Mouse (Mus musculus) Patski (cell line): Measurements from ENCODE around the gene Nrg3. TPM values are rescaled to one million over a fixed set of nuclear protein-coding genes. Genes with fewer than 3 reads are reported as not detected.
"Not testable (repeated sequence)": the region's sequence is repeated elsewhere in the genome, so short reads cannot be mapped to it uniquely, and the experiment has no call there.

Source experiments
- ATAC-seq: fragments of 100-300 bp; one replicate; pipeline ENCODE4 v1.8.0; 2021
- CTCF ChIA-PET: fragments of 350-600 bp; sonication (Branson Sonifier 250); formaldehyde crosslinking; loops from one replicate; lab custom pipeline; 2022; ENCODE audit warnings: inconsistent platforms; lab: Charles Lee
- POLR2A ChIA-PET: fragments of 350-600 bp; sonication (Branson Sonifier 250); formaldehyde crosslinking; loops from one replicate; lab custom pipeline; 2022; ENCODE audit warnings: antibody characterized with exemption, inconsistent platforms; lab: Charles Lee
- DNase-seq: peaks from one replicate; pipeline ENCODE4 v3.0.0-alpha.2; 2011; ENCODE audit warnings: low read depth, low spot score
- H3K27me3 ChIP-seq: fragments of 371-371 bp; one replicate; pipeline ENCODE4 v1.5.1; 2021
- CTCF ChIP-seq: fragments of 100-300 bp; IDR thresholded peaks from one replicate; pipeline ENCODE4 v1.5.1; 2021
- in situ Hi-C: fragments of 300-500 bp; cut with MboI; formaldehyde crosslinking; loops from 3 replicates; pipeline ENCODE4 v1.11.1; 2018; ENCODE audit warnings: low pct_unique_long_range_greater_than_20kb, mixed read lengths
- polyA plus RNA-seq: library from polyadenylated mRNA; unstranded; gene quantifications from one replicate; pipeline ENCODE4 v1.2.3, GENCODE M21; 2021

The Nrg3 gene
- polyA plus RNA-seq, 1 experiment from 2014 or later = not detected

- ChIA-PET POLR2A (interaction anchor here (0.5 kb wide), 1 partner anchor 1172 kb away, joined by 3 read pairs; no protein-coding TSS in a partner anchor), CTCF (no interaction called here)
- H3K27me3 ChIP-seq = no peaks in the 10 kb centered on the region
- in situ Hi-C loops = no loop called here
- ATAC-seq = no peak
- no peak for TF ChIP-seq CTCF
- no peak for DNase-seq
Observed at GRCm38 (mm10) chr14:39211472-39211871, 261.4 kb downstream of the Nrg3 start.

GRCm38 (mm10) chr14:39191946-39192345 is 280.9 kb downstream of the Nrg3 start:
- ChIA-PET POLR2A (no interaction called here), CTCF (interaction anchor here (1.4 to 1.7 kb wide), 2 partner anchors 10 to 27 kb away, joined by 3 to 7 read pairs; no protein-coding TSS in a partner anchor)
- in situ Hi-C loops = no loop called here
- DNase-seq = no peak
- no peak for ATAC-seq
- TF ChIP-seq CTCF = no peak
- no peaks in the 10 kb centered on the region for H3K27me3 ChIP-seq

- no peak for TF ChIP-seq CTCF
- ATAC-seq (no peak), DNase-seq (no peak)
- no peaks in the 10 kb centered on the region for H3K27me3 ChIP-seq
- CTCF ChIA-PET = no interaction called here
- POLR2A ChIA-PET = no interaction called here
- in situ Hi-C loops = no loop called here
Observed at GRCm38 (mm10) chr14:39173709-39174108, 299.2 kb downstream of the Nrg3 start.

- ChIA-PET POLR2A (no interaction called here), CTCF (no interaction called here)
- H3K27me3 ChIP-seq = no peaks in the 10 kb centered on the region
- no peak for ATAC-seq
- no peak for DNase-seq
- no peak for TF ChIP-seq CTCF
- in situ Hi-C loops = no loop called here
Observed at GRCm38 (mm10) chr14:39160140-39160539, 312.7 kb downstream of the Nrg3 start.

GRCm38 (mm10) chr14:39155462-39155861 is 317.4 kb downstream of the Nrg3 start:
- in situ Hi-C loops = no loop called here
- no peak for ATAC-seq
- CTCF ChIA-PET = no interaction called here

GRCm38 (mm10) chr14:39129766-39130165 is 343.1 kb downstream of the Nrg3 start:
- CTCF ChIA-PET = no interaction called here
- in situ Hi-C loops = no loop called here
- ATAC-seq (no peak), DNase-seq (no peak)
- POLR2A ChIA-PET = no interaction called here
- H3K27me3 ChIP-seq = no peaks in the 10 kb centered on the region
- no peak for TF ChIP-seq CTCF

More at GRCm38 (mm10) chr14:39155462-39155861, 317.4 kb downstream of the Nrg3 start:
- DNase-seq = no peak
- H3K27me3 ChIP-seq = no peaks in the 10 kb centered on the region
- no peak for TF ChIP-seq CTCF
- POLR2A ChIA-PET = no interaction called here

- ATAC-seq (no peak), DNase-seq (no peak)
- TF ChIP-seq CTCF = no peak
- ChIA-PET CTCF (no interaction called here), POLR2A (no interaction called here)
- in situ Hi-C loops = no loop called here
- no peaks in the 10 kb centered on the region for H3K27me3 ChIP-seq
Observed at GRCm38 (mm10) chr14:39117977-39118376, 354.9 kb downstream of the Nrg3 start.

GRCm38 (mm10) chr14:39116522-39117231 is 356.2 kb downstream of the Nrg3 start:
- H3K27me3 ChIP-seq, ATAC-seq, POLR2A ChIA-PET, DNase-seq, in situ Hi-C loops, CTCF ChIA-PET: not testable (repeated sequence)

- no peak for TF ChIP-seq CTCF
- H3K27me3 ChIP-seq = no peaks in the 10 kb centered on the region
- ChIA-PET POLR2A (no interaction called here), CTCF (no interaction called here)
- no peak for DNase-seq
- in situ Hi-C loops = no loop called here
- no peak for ATAC-seq
Observed at GRCm38 (mm10) chr14:39109566-39109965, 363.3 kb downstream of the Nrg3 start.

GRCm38 (mm10) chr14:39106776-39107175 is 366.1 kb downstream of the Nrg3 start:
- in situ Hi-C loops = no loop called here
- ChIA-PET POLR2A (no interaction called here), CTCF (no interaction called here)
- DNase-seq (no peak), ATAC-seq (no peak)
- TF ChIP-seq CTCF = no peak
- H3K27me3 ChIP-seq = no peaks in the 10 kb centered on the region

GRCm38 (mm10) chr14:39095219-39095618 is 377.7 kb downstream of the Nrg3 start:
- ChIA-PET CTCF (interaction anchor here (0.6 kb wide), 1 partner anchor 32 kb away, joined by 3 read pairs; no protein-coding TSS in a partner anchor), POLR2A (no interaction called here)
- DNase-seq (no peak), ATAC-seq (no peak)
- in situ Hi-C loops = no loop called here
- TF ChIP-seq CTCF = no peak
- H3K27me3 ChIP-seq = no peaks in the 10 kb centered on the region

GRCm38 (mm10) chr14:39079461-39079860 is 393.4 kb downstream of the Nrg3 start:
- DNase-seq (no peak), ATAC-seq (no peak)
- ChIA-PET CTCF (no interaction called here), POLR2A (no interaction called here)
- H3K27me3 ChIP-seq = no peaks in the 10 kb centered on the region
- TF ChIP-seq CTCF = no peak
- in situ Hi-C loops = no loop called here
